Mouse (Mus musculus) hindbrain, postnatal 0 days (tissue): ENCODE measurements at regions not wholly inside any gene's neighbourhood (a gene's known extent, or its start where the extent isn't known, plus 50 kb on each side); places are given as distances from the start of the nearest gene placed in this dataset.
A peak's percentile ranks its signal among the peaks of the same experiment; 100 is the strongest.

Experiments
- ATAC-seq: fragments of 200-750 bp; cut with Nextera tagmentation; 2 replicates; pipeline ENCODE4 v1.8.0; 2017; ENCODE audit warnings: mild to moderate bottlenecking, moderate TSS enrichment, moderate library complexity
- DNase-seq: peaks from one replicate; pipeline ENCODE4 v3.0.0-alpha.2; 2015; ENCODE audit warnings: low spot score
- H3K27ac ChIP-seq: fragments of 300-500 bp; sonication (generic); 2 replicates; pipeline ENCODE4 v1.5.1; 2014; ENCODE audit warnings: mild to moderate bottlenecking
- H3K27me3 ChIP-seq: fragments of 300-500 bp; sonication (generic); 2 replicates; pipeline ENCODE4 v1.6.1; 2014; ENCODE audit warnings: low read length, mixed read lengths; ENCODE audit not compliant: insufficient read depth
- H3K36me3 ChIP-seq: fragments of 300-500 bp; sonication (generic); 2 replicates; pipeline ENCODE4 v1.6.1; 2014; ENCODE audit warnings: low read length, mixed read lengths; ENCODE audit not compliant: insufficient read depth
- H3K4me1 ChIP-seq: fragments of 300-500 bp; sonication (generic); 2 replicates; pipeline ENCODE4 v1.6.1; 2014; ENCODE audit warnings: antibody characterized with exemption, low read length, mixed read lengths; ENCODE audit not compliant: insufficient read depth
- H3K4me2 ChIP-seq: fragments of 300-500 bp; sonication (generic); 2 replicates; pipeline ENCODE4 v1.6.1; 2014; ENCODE audit warnings: low read depth, mild to moderate bottlenecking, low read length, moderate library complexity, mixed read lengths
- H3K4me3 ChIP-seq: fragments of 300-500 bp; sonication (generic); 2 replicates; pipeline ENCODE4 v1.5.1; 2014; ENCODE audit warnings: low read length
- H3K9ac ChIP-seq: fragments of 300-500 bp; sonication (generic); replicated peaks from 2 replicates; pipeline ENCODE4 v1.6.1; 2014; ENCODE audit warnings: mild to moderate bottlenecking, low read length, moderate library complexity, mixed read lengths
- H3K9me3 ChIP-seq: fragments of 300-500 bp; sonication (generic); 2 replicates; pipeline ENCODE4 v1.6.1; 2016; ENCODE audit warnings: low read length, mixed read lengths
- CTCF ChIP-seq: IDR thresholded peaks from 2 replicates; pipeline ENCODE4 v1.5.1; 2016; ENCODE audit warnings: antibody characterized with exemption, control low read depth, low read depth
- WGBS: fragments of 180-500 bp; shearing (Covaris S2); extraction: QIAGEN DNeasy Blood & Tissue Kit; methylation state at CpG from one replicate; pipeline ENCODE4 v1.1.7; 2014; 5-methylcytosine and 5-hydroxymethylcytosine counted together

DNA sequence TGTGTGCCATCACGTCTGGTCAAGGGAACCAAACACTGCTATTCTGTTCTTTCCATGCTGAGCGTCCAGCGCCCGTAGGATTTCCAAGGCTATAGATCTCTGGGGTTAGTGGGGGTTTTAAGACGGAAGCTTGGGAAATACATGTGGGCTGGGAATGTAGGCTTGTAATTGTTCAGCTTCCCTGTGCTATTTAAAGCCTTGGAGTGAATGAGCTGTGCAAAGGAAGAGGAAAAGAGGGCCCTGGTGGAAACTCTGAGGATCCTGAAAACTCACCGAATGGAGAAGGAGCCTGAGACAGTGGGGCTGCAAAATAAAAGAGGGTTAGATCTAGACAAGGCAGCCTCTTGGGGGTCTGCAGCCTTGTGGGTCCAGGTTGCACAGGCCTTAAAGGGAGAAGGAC lies 1124.2 kb upstream of the Gulo start:
- Histone ChIP-seq H3K4me1 (0 out of 2 replicates have a peak, but pooled peaks cover 12% of the 10 kb centered on the region), H3K4me3 (no peak overlapping the region), H3K9ac (no peak overlapping the region), H3K4me2 (no peak overlapping the region), H3K9me3 (no peaks in the 10 kb centered on the region; the same call in 1 of the 2 replicates), H3K27ac (peak overlapping the region; percentile 36; the same call in 1 of the 2 replicates), H3K27me3 (no peaks in the 10 kb centered on the region), H3K36me3 (no peaks in the 10 kb centered on the region)
- no peak for DNase-seq
- TF ChIP-seq CTCF = no peak
- WGBS = 59% methylated on average over 6 of the region's 6 CpGs
- no peak for ATAC-seq

DNA sequence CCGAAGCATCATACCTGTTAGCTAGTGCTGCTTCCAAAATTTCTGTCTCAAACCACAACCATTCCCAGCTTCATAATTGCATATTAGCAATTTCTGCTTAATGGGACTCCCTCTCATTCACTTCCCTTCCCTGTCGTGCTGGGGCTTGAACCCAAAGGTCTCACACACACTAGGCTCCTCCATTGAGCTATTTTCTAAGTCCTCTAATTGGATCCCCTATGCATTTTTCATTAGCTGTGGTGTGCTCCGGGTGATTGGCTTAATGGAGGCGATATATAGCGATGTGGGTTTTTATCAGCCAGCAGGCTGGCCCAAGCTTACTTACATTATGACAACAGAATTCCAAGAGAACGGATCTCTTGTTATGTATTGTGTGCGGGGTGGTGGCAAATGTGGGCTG lies 1118.1 kb upstream of the Gulo start:
- Histone ChIP-seq H3K4me3 (no peak overlapping the region), H3K4me2 (no peak overlapping the region), H3K4me1 (no peaks in the 10 kb centered on the region), H3K9ac (no peak overlapping the region), H3K27ac (no peak overlapping the region), H3K36me3 (no peaks in the 10 kb centered on the region), H3K27me3 (no peaks in the 10 kb centered on the region), H3K9me3 (no peaks in the 10 kb centered on the region; the same call in 1 of the 2 replicates)
- DNase-seq = no peak
- no peak for TF ChIP-seq CTCF
- no peak for ATAC-seq
- whole genome bisulfite sequencing = 58% methylated on average over 7 of the region's 7 CpGs

DNA sequence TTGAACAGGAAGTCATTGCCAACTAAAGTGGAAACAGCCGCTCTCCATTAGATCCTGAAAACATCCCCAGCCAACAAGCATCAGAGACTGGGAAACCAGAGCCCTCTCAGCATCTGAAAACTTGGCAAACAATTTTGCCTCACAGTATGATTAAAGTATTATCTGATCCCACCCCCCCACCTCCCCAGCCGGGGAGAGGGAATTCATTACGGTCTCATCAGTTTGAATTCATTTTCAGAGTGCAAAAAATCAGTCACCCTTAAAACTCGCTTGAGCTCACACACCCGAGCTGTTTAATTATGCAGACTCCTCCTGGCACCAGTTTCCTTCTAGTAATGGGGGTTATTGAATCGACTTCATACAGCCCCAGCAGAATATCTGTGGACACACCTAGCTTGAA lies 1117.2 kb upstream of the Gulo start:
- no peaks in the 10 kb centered on the region for H3K36me3 ChIP-seq
- H3K27ac ChIP-seq = no peak overlapping the region
- no peaks in the 10 kb centered on the region for H3K4me1 ChIP-seq
- H3K9me3 ChIP-seq = no peaks in the 10 kb centered on the region; the same call in 1 of the 2 replicates
- TF ChIP-seq CTCF = no peak
- H3K4me2 ChIP-seq = no peak overlapping the region
- ATAC-seq (peak; percentile 58), DNase-seq (peak; percentile 85)
- WGBS = 16% methylated on average over 6 of the region's 6 CpGs
- H3K9ac ChIP-seq = no peak overlapping the region
- H3K4me3 ChIP-seq = no peak overlapping the region
- H3K27me3 ChIP-seq = no peaks in the 10 kb centered on the region

DNA sequence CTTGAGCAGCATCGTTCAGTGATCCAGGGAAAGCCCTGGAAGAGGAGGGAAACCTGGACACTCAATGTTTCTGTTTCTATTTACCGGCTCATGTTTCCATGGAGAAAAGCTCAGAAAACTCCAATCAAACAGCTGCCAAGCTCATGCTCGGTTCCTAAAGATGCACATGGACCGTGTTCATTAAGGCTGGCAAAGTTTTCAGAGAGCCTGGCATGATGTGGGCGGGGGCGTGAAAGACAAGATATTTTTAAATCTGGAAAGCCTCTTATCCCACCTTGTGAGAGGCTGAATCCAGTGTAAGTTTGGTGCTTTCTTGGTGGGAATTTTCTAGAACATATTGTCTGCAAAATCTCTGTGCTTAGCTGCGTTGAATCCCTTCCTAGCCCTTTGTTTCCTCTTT lies 1114.3 kb upstream of the Gulo start:
- H3K9me3 ChIP-seq = no peaks in the 10 kb centered on the region
- DNase-seq = no peak
- H3K9ac ChIP-seq = no peak overlapping the region
- H3K36me3 ChIP-seq = no peaks in the 10 kb centered on the region
- no peaks in the 10 kb centered on the region for H3K27me3 ChIP-seq
- no peaks in the 10 kb centered on the region for H3K4me1 ChIP-seq
- TF ChIP-seq CTCF = no peak
- H3K4me2 ChIP-seq = no peak overlapping the region
- no peak overlapping the region for H3K27ac ChIP-seq
- ATAC-seq = no peak
- WGBS = 63% methylated on average over 7 of the region's 7 CpGs
- no peak overlapping the region for H3K4me3 ChIP-seq
